9 mouse cellular contexts compared by ENCODE assay signal in the genomic region with DNA sequence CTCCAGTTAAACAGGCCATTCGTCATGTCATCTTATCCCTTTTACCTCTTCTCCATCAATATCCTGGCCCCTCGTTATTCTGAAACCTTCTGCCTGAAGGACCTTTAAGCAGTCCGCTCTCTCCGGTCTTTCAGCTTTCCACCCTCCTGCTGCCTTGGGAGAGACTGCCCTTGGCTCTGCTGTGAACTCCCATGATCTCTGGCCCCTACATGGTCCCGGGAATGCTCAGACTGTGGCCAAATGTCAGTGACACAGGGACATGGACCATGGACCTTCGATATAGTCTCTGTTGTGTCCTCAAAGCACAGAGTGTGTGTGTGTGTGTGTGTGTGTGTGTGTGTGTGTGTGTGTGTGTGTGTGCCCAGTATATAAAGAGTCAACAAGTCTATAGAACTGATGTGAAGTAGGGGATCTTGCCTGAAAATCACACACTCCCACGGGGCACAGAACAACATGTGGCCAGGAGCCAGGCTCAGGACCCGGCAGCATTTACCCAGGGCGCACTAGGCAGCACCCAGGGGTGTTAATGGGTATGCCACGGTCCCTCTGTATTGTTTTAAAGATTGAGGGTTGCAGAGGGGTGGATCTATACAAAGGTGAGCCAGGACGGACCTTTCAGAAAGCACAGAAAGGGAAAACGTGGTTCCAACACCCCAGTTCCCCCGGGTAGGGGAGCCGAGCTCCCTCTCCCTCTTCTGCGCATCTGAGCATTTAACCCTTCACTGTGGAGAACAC. TPM values are rescaled to one million over a fixed set of nuclear protein-coding genes. Genes with fewer than 3 reads are reported as not detected.
DNase-seq lines count a peak whose midpoint lies in the region; ATAC-seq and TF ChIP-seq lines count a peak whose summit lies in the region.
"Had no signal": no experiment of that assay in that cellular context is flagged by ENCODE, and none has a peak within 500 bp of the region (broad histone marks: within the 10 kb centered on the region; RNA-seq: fewer than 3 reads in every experiment).

No protein-coding gene starts in this region.

- no peak for DNase-seq in heart, adult 11 months
- no peak for DNase-seq in embryonic facial prominence, embryonic 14.5 days (ENCODE audit: low spot score)
- no peak for DNase-seq in midbrain, embryonic 14.5 days
- DNase-seq in thymus, postnatal 25 days: no peak
- DNase-seq in thymus, adult 2 months: no peak
- no peak for DNase-seq in right cerebral cortex, postnatal 36 days (ENCODE audit: low spot score in 2 of 2)

- no peak for ATAC-seq in heart, embryonic 14.5 days (ENCODE audit: insufficient number of reproducible peaks, insufficient read depth, low FRiP score, low read depth)
- no peak for ATAC-seq in embryonic facial prominence, embryonic 14.5 days (ENCODE audit: low read depth)
- no peak for ATAC-seq in hindbrain, embryonic 16.5 days
- no peak for ATAC-seq in midbrain, embryonic 14.5 days (ENCODE audit: low FRiP score, low TSS enrichment)

- WGBS in heart, embryonic 14.5 days: 64% methylated on average over 15 of the region's 15 CpGs
- 28% methylated on average over 15 of the region's 15 CpGs for WGBS in embryonic facial prominence, embryonic 14.5 days
- 21% methylated on average over 15 of the region's 15 CpGs for WGBS in hindbrain, embryonic 16.5 days
- WGBS in midbrain, embryonic 14.5 days: 40% methylated on average over 15 of the region's 15 CpGs
- 87% methylated on average over 15 of the region's 15 CpGs for whole genome bisulfite sequencing in thymus, adult 2 months

- peaks cover 57 to 63% of the 10 kb centered on the region in 2 experiments for H3K4me1 ChIP-seq in heart, embryonic 14.5 days (ENCODE audit: control insufficient read depth in 2 of 2, insufficient read depth in 2 of 2, low read length in 2 of 2)
- peaks cover 74% of the 10 kb centered on the region for H3K4me1 ChIP-seq in embryonic facial prominence, embryonic 14.5 days (ENCODE audit: control insufficient read depth, insufficient read depth, low read length)
- peaks cover 69% of the 10 kb centered on the region for H3K4me1 ChIP-seq in hindbrain, embryonic 16.5 days (ENCODE audit: control insufficient read depth, insufficient read depth, low read depth, low read length)
- H3K4me1 ChIP-seq in midbrain, embryonic 14.5 days (ENCODE audit: control insufficient read depth, insufficient read depth, low read length): peaks cover 64% of the 10 kb centered on the region
- peaks cover 27% of the 10 kb centered on the region for H3K4me1 ChIP-seq in thymus, adult 2 months (replicated peaks; ENCODE audit: control insufficient read depth, insufficient read depth, low read length)

- H3K9ac ChIP-seq in heart, embryonic 14.5 days (ENCODE audit: low read length): peak overlapping the region; percentile 9; the same call in 1 of the 2 replicates
- H3K9ac ChIP-seq in embryonic facial prominence, embryonic 14.5 days (ENCODE audit: low read depth, low read length): peak overlapping the region; percentile 22; the same call in 1 of the 2 replicates
- H3K9ac ChIP-seq in hindbrain, embryonic 16.5 days (ENCODE audit: low read depth, low read length): peak overlapping the region; percentile 41; the same call in 1 of the 2 replicates
- no peak overlapping the region for H3K9ac ChIP-seq in midbrain, embryonic 14.5 days (replicated peaks; ENCODE audit: low read length)

- H3K4me2 ChIP-seq in heart, embryonic 14.5 days (ENCODE audit: low read length): no peak overlapping the region
- H3K4me2 ChIP-seq in embryonic facial prominence, embryonic 14.5 days (ENCODE audit: low read depth, low read length): 0 out of 2 replicates have a peak overlapping the region, but pooled peaks have one; percentile 3
- H3K4me2 ChIP-seq in hindbrain, embryonic 16.5 days (ENCODE audit: low read length): no peak overlapping the region; the same call in 1 of the 2 replicates
- H3K4me2 ChIP-seq in midbrain, embryonic 14.5 days (ENCODE audit: low read length): 0 out of 2 replicates have a peak overlapping the region, but pooled peaks have one; percentile 6

- no peaks in the 10 kb centered on the region for H3K27me3 ChIP-seq in heart, embryonic 14.5 days (ENCODE audit: control insufficient read depth, insufficient read depth, low read length)
- no peaks in the 10 kb centered on the region for H3K27me3 ChIP-seq in embryonic facial prominence, embryonic 14.5 days (replicated peaks; ENCODE audit: control insufficient read depth, insufficient read depth, low read length)
- no peaks in the 10 kb centered on the region for H3K27me3 ChIP-seq in hindbrain, embryonic 16.5 days (replicated peaks; ENCODE audit: control insufficient read depth, insufficient read depth, low read length)
- H3K27me3 ChIP-seq in midbrain, embryonic 14.5 days (ENCODE audit: control insufficient read depth, insufficient read depth, low read length): no peaks in the 10 kb centered on the region
- H3K27me3 ChIP-seq in thymus, adult 2 months (ENCODE audit: control insufficient read depth, insufficient read depth, low read length): no peaks in the 10 kb centered on the region

- TF ChIP-seq CTCF in thymus, adult 2 months (IDR thresholded peaks at IDR 0.05; ENCODE audit: borderline replicate concordance, control insufficient read depth, extremely low read depth, insufficient read depth, low read length, poor library complexity): no peak

- no peaks in the 10 kb centered on the region for H3K9me3 ChIP-seq in heart, embryonic 14.5 days (ENCODE audit: control insufficient read depth, low read length)
- no peaks in the 10 kb centered on the region for H3K9me3 ChIP-seq in embryonic facial prominence, embryonic 14.5 days (ENCODE audit: control insufficient read depth, low read length)
- no peaks in the 10 kb centered on the region for H3K9me3 ChIP-seq in hindbrain, embryonic 16.5 days (ENCODE audit: control insufficient read depth, low read length)
- no peaks in the 10 kb centered on the region for H3K9me3 ChIP-seq in midbrain, embryonic 14.5 days (ENCODE audit: control insufficient read depth, low read length)
- H3K9me3 ChIP-seq: G1E had no signal

- H3K36me3 ChIP-seq in heart, embryonic 14.5 days (ENCODE audit: control insufficient read depth, insufficient read depth, low read length): no peaks in the 10 kb centered on the region
- H3K36me3 ChIP-seq in embryonic facial prominence, embryonic 14.5 days (ENCODE audit: control insufficient read depth, insufficient read depth, low read length): no peaks in the 10 kb centered on the region
- H3K36me3 ChIP-seq in hindbrain, embryonic 16.5 days (ENCODE audit: control insufficient read depth, insufficient read depth, low read length): no peaks in the 10 kb centered on the region
- no peaks in the 10 kb centered on the region for H3K36me3 ChIP-seq in midbrain, embryonic 14.5 days (ENCODE audit: control insufficient read depth, insufficient read depth, low read length)
- 0 out of 2 replicates have a peak, but pooled peaks cover under 1% of the 10 kb centered on the region for H3K36me3 ChIP-seq in thymus, adult 2 months (ENCODE audit: control insufficient read depth, insufficient read depth, low read length)

- peak overlapping the region; percentile 42 to 71; a peak in 3 of 4 replicates for H3K27ac ChIP-seq in heart, embryonic 14.5 days (replicated peaks in 1 of 2; ENCODE audit: control insufficient read depth in 1 of 2, insufficient read depth in 1 of 2, low read depth in 2 of 2, low read length in 2 of 2)
- H3K27ac ChIP-seq in embryonic facial prominence, embryonic 14.5 days (replicated peaks; ENCODE audit: low read depth, low read length): peak overlapping the region; percentile 92
- H3K27ac ChIP-seq in hindbrain, embryonic 16.5 days (ENCODE audit: low read depth, low read length): peak overlapping the region; percentile 90
- H3K27ac ChIP-seq in midbrain, embryonic 14.5 days (replicated peaks; ENCODE audit: low read depth, low read length): peak overlapping the region; percentile 84
- no peak overlapping the region for H3K27ac ChIP-seq in thymus, adult 2 months (ENCODE audit: control insufficient read depth, insufficient read depth, low read length)

- no peak overlapping the region for H3K4me3 ChIP-seq in heart, embryonic 14.5 days (ENCODE audit: control insufficient read depth in 1 of 2, insufficient read depth in 1 of 2, low read depth in 1 of 2, low read length in 2 of 2)
- H3K4me3 ChIP-seq in embryonic facial prominence, embryonic 14.5 days (ENCODE audit: low read depth, low read length): no peak overlapping the region
- H3K4me3 ChIP-seq in hindbrain, embryonic 16.5 days (ENCODE audit: low read length): no peak overlapping the region
- H3K4me3 ChIP-seq in midbrain, embryonic 14.5 days (replicated peaks; ENCODE audit: low read depth, low read length): no peak overlapping the region
- H3K4me3 ChIP-seq in thymus, adult 2 months (ENCODE audit: control insufficient read depth, insufficient read depth, low read length): no peak overlapping the region

- no peak for TF ChIP-seq POLR2A in thymus, adult 2 months (IDR thresholded peaks at IDR 0.05; ENCODE audit: control insufficient read depth, extremely low read depth, insufficient read depth, low read length, poor library complexity)

RNA-seq across cellular contexts. Expression of a gene that starts 23.1 kb away (rescaled TPM):
- polyA plus RNA-seq in heart, embryonic 14.5 days (2014; fragmentation: Nextera tagmentation; extraction: Ambion mirVana): 14.5 and 17.1 TPM in 2 replicates
- polyA plus RNA-seq in embryonic facial prominence, embryonic 14.5 days (2014; fragmentation: Nextera tagmentation; extraction: Ambion mirVana): 24.8 and 26.7 TPM in 2 replicates
- polyA plus RNA-seq in hindbrain, embryonic 16.5 days (2015; fragmentation: Nextera tagmentation; extraction: Ambion mirVana): 15.1 and 17.4 TPM in 2 replicates
- polyA plus RNA-seq in midbrain, embryonic 14.5 days (2014; fragmentation: Nextera tagmentation; extraction: Ambion mirVana): 10.4 and 12.2 TPM in 2 replicates
- 203 and 208 TPM in 2 replicates for polyA plus RNA-seq in thymus, adult 2 months (2012; rRNA removed)

RNA-seq across cellular contexts. Expression of a gene that starts 23.5 kb away (rescaled TPM):
- polyA plus RNA-seq in heart, embryonic 14.5 days (2014; fragmentation: Nextera tagmentation; extraction: Ambion mirVana): 0.43 TPM in 1 of 2 replicates, not detected in the other
- polyA plus RNA-seq in embryonic facial prominence, embryonic 14.5 days (2014; fragmentation: Nextera tagmentation; extraction: Ambion mirVana): 0.60 and 1.7 TPM in 2 replicates
- polyA plus RNA-seq in hindbrain, embryonic 16.5 days (2015; fragmentation: Nextera tagmentation; extraction: Ambion mirVana): 2.0 and 2.4 TPM in 2 replicates
- polyA plus RNA-seq in midbrain, embryonic 14.5 days (2014; fragmentation: Nextera tagmentation; extraction: Ambion mirVana): 1.4 and 1.7 TPM in 2 replicates
- 2.8 and 3.0 TPM in 2 replicates for polyA plus RNA-seq in thymus, adult 2 months (2012; rRNA removed)

RNA-seq across cellular contexts. Expression of a gene that starts 47.1 kb away (rescaled TPM):
- polyA plus RNA-seq in heart, embryonic 14.5 days (2014; fragmentation: Nextera tagmentation; extraction: Ambion mirVana): 5.6 and 6.2 TPM in 2 replicates
- polyA plus RNA-seq in embryonic facial prominence, embryonic 14.5 days (2014; fragmentation: Nextera tagmentation; extraction: Ambion mirVana): 9.9 and 11.4 TPM in 2 replicates
- polyA plus RNA-seq in hindbrain, embryonic 16.5 days (2015; fragmentation: Nextera tagmentation; extraction: Ambion mirVana): 29.3 and 33.7 TPM in 2 replicates
- 20.6 and 25.5 TPM in 2 replicates for polyA plus RNA-seq in midbrain, embryonic 14.5 days (2014; fragmentation: Nextera tagmentation; extraction: Ambion mirVana)
- 18.8 and 20.6 TPM in 2 replicates for polyA plus RNA-seq in thymus, adult 2 months (2012; rRNA removed)

RNA-seq across cellular contexts. Expression of a gene that starts 47.2 kb away (rescaled TPM):
- 17.9 and 18.9 TPM in 2 replicates for polyA plus RNA-seq in heart, embryonic 14.5 days (2014; fragmentation: Nextera tagmentation; extraction: Ambion mirVana)
- 28.2 and 36.4 TPM in 2 replicates for polyA plus RNA-seq in embryonic facial prominence, embryonic 14.5 days (2014; fragmentation: Nextera tagmentation; extraction: Ambion mirVana)
- 38.4 and 42.0 TPM in 2 replicates for polyA plus RNA-seq in hindbrain, embryonic 16.5 days (2015; fragmentation: Nextera tagmentation; extraction: Ambion mirVana)
- polyA plus RNA-seq in midbrain, embryonic 14.5 days (2014; fragmentation: Nextera tagmentation; extraction: Ambion mirVana): 29.4 and 31.9 TPM in 2 replicates
- polyA plus RNA-seq in thymus, adult 2 months (2012; rRNA removed): 429 and 448 TPM in 2 replicates

RNA-seq across cellular contexts. Expression of a gene that starts 54.4 kb away (rescaled TPM):
- 3.1 TPM in 2 replicates for polyA plus RNA-seq in heart, embryonic 14.5 days (2014; fragmentation: Nextera tagmentation; extraction: Ambion mirVana)
- 3.5 and 5.7 TPM in 2 replicates for polyA plus RNA-seq in embryonic facial prominence, embryonic 14.5 days (2014; fragmentation: Nextera tagmentation; extraction: Ambion mirVana)
- polyA plus RNA-seq in hindbrain, embryonic 16.5 days (2015; fragmentation: Nextera tagmentation; extraction: Ambion mirVana): 2.3 and 2.7 TPM in 2 replicates
- 0.85 and 1.5 TPM in 2 replicates for polyA plus RNA-seq in midbrain, embryonic 14.5 days (2014; fragmentation: Nextera tagmentation; extraction: Ambion mirVana)
- polyA plus RNA-seq in thymus, adult 2 months (2012; rRNA removed): 21.9 and 29.1 TPM in 2 replicates

Comparison
In these comparisons a context has a peak if more than half of its experiments do, and no peak if none do; other contexts are left out.
1. H3K4me2 ChIP-seq: peak in embryonic facial prominence, embryonic 14.5 days (single experiment) and midbrain, embryonic 14.5 days (single experiment); none in heart, embryonic 14.5 days (single experiment) and hindbrain, embryonic 16.5 days (single experiment).